Mouse (Mus musculus): Measurements from ENCODE around the gene Edc3.

The Edc3 gene

DNA sequence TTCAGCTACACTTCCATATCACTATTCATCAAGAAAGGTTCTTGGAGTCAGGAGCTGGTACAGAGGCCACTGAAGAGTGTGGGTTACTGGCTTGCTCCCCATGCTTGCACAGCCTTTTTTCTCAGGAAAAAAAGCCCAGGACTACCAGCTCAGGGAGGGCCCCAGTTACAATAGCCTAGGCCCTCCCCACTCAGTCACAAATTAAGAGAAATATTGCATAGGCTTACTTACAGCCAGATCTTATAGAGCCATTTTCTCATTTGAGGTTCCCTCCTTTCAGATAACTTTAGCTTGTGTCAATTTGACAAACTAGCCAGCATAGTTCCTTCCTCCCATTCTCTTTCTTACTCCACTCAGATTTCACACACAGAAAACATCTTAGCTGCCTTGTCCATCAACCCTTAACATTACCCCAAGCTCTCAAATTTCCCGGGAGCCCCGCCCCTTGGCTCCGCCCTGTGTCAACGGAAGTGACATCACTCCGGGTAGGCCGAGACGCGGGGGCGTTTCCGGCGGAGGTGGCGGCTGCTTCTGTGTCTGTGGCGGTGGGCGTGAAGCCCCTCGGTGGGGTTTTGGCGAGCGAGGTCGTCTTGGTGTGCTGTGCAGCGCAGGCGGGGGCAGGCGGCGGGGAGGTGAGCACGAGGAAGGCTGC, at the start of gene Edc3:
Gene Edc3 (plus strand): TSS at position 473 of the 652 bp plus-strand sequence.
- in situ Hi-C loops (cut with MboI) = no loop called here

DNA sequence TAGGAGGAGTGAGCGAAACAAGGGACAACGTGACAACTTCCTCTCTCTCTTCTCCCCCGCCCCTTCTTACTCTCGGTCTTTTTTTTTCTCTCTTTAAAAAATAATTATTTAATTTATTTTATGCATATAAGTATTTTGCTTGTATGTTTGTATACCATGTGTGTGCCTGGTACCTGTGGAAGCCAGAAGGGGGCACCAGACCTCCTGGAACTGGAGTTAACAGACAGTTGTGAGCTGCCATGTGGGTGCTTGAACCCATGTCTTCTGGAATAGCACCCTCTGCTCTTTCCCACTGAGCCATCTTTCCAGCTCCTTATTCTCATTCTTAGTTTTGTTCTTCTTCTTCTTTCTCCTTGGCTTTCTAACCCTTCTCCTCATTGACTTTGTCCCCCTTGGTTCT, 49.4 kb upstream of the Edc3 start:
- in situ Hi-C loops (cut with MboI) = loop anchor here (10.0 kb wide), 1 partner anchor 134 kb away; the partner anchor contains the start of gene Cox5a

DNA sequence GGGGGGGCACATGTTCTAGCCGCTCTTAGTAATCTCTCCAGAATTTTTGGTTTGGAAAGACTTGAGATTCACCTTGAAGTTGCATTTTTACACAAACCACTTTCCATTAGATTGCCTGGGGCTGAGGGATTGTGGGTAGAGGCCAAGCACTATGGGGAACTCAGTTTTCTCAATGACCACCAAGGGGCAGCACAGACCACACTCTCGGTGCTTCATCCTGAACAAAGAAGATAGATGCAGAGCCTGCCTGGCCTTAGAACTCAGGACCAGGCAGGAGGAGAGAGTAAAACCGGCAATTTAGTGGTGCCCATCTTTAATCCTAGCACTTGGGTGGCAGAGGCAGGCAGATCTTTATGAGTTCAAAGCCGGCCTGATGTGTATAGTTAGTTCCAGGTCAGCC, 48.6 kb upstream of the Edc3 start:
- in situ Hi-C loops (cut with MboI) = loop anchor here (10.0 kb wide), 1 partner anchor 135 kb away; the partner anchor contains the start of gene Cox5a

DNA sequence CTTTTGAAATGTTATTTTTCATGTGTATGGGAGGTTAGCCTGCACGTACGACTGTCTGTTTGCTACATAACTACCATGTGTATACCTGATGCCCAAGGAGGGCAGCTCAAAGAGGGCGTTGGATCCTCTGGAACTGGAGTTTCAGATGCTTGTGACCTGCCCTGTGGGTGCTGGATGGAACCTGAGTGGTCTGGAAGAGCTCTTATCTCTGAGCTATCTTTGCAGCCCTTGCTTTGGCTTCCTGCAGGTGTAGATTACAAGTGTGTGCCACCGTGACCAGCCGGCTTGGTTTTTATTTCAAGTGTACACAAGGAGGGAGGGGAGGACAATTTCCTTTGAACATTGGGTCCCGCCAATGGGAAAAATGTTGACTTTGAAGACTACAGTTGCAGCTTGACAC, 47.8 kb upstream of the Edc3 start:
- in situ Hi-C loops (cut with MboI) = no loop called here

DNA sequence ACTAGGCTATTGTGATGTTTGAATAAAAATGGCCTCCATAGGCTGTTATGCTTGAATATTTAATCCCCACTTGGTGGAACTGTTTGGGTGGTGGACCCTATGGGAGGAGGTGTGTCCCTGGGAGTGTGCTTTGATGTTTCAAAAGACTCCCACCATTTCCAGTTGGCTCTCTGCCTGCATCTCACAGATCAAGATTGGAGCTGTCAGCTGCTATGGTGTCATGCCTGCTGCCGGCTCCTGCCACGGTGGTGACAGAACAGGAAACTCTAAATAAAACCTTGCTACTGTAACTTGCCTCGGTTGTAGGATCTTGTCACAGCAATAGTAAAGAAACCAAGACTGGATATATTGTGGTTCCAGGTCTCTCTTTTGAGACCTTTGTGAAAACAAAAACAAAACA, 46.8 kb upstream of the Edc3 start:
- in situ Hi-C loops (cut with MboI) = no loop called here

DNA sequence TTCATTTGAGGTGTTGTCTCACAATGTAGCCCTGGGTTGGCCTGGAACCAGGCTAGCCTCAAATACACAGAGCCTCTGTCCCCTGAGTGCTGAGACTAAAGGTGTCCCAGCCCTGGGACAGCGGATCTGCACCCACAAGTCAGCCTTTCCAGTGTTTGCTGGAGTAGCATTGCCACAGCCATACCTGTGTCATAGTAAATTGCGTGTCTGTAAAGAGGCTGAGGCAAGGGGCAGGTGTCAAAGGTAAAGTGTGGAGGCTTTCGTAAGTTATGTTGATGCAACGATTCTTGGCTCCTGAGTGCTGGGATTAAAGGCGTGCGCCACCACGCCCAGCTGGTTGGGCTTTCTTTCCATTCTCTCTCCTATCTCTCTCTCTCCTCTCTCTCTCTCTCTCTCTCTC, 43.7 kb upstream of the Edc3 start:
- in situ Hi-C loops (cut with MboI) = no loop called here

DNA sequence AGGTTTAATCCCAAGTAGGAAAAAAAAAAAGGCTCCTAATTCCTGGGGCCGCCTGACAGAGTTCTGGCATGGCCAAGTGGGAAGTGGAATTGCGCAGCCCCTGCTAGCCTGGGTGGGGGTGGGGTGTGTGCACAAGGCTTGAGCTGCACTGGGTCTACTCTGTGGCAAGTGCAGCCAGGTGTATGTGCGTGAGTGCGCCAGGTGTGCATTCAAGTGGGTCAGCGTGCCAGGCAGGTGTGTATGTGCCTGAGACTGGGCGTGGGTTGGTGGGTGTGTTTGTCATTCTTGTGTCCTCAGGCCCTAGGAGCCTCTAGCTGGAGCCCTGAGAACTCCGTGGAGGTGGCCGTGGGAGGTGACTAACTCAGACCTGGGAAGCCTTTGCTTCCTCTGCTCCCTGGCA, 41.8 kb upstream of the Edc3 start:
- in situ Hi-C loops (cut with MboI) = no loop called here

DNA sequence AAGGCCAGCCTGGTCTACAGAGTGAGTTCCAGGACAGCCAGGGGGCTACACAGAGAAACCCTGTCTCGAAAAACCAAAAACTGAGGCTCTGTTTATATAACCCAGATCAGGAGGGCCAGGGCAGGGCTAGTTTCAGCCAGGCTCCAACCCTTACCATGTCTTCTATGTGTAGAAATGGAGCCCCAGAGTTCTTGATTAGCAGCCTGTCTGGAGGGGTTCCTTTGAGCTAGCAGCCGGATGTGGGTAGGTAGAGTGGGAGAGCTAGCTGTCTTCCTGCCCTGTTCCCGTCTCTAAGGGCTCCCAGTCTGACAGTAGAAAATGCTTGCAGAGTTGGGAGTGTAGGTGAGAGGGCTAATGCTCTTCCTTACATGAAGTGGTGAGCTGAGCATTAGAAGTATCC, 41.2 kb upstream of the Edc3 start:
- in situ Hi-C loops (cut with MboI) = no loop called here

DNA sequence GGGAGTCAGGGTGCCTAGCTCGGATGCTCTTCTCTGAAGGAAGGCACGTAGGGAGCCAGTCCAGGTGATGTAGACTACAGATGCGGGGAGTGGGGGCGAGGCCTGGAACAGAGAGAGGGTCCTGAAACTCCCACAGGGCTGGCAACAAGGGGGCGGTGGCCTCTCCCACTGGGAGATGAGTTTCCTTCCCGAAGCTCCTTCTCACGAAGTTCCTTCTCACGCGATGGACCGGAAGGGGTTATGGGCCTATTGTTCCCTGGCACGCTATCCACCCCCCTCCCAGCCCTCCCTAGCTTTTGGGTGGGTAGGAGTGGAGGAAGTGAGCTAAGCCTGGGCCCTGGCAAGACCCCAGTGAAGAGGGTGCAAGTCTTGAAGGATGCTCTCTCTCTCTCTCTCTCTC, 40.5 kb upstream of the Edc3 start:
- in situ Hi-C loops (cut with MboI) = no loop called here

DNA sequence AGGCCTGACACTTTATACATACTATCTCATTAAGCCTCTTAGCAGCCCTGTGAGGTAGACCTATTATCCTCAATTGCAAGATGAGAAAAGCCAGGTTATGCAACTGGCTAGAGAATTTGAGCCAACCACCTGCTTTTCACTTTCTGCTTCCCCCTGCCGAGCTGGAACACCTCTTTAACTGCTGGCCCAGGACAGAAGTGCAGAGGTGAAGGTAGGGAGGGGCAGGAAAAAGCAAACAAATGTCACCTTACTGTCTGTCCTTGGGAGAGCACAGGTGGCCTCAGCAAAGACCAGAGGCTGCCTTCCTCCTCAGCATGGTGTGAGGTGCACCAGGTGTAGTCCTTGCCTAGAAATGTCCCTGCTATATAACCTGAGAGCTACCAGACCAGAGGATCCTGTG, 40.1 kb upstream of the Edc3 start:
- in situ Hi-C loops (cut with MboI) = no loop called here

DNA sequence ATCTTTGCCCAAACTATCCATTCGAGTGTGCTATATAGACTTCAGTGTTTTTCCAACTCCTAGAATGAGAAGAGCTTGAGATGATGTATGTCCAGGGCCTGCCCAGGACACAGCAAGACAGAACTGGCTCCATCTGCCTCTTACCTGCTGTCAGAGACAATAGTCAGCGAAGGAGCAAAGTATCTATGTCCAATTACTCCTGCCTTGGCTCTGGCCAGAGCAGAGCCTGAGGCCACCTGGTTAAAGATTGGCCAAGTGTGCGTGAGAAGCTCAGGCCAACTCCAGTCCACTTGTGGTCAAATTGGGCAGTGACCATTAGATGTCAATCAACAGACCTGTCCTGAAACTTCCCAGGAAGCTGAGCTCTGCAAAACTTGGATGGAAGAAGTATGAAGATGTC, 38.8 kb upstream of the Edc3 start:
- in situ Hi-C loops (cut with MboI) = no loop called here

DNA sequence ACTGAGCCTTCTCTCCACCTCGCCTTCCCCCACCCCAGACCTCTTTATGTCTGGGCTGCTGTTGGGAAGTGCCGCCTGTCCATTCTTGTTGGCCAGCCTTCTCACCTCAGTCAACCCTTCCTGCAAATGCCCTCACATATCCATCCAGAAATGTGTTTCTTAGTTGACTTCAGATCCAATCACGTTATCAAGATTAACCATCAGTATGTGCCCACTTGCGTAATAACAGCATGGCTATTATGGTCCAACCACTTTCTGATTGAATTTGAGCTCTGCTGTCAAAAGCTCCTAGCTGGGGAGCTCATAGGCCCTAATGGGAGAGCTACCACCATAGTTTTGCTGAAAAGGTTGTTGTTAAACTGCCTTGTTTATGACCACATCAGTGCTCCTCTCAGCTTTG, 37.3 kb upstream of the Edc3 start:
- in situ Hi-C loops (cut with MboI) = no loop called here

DNA sequence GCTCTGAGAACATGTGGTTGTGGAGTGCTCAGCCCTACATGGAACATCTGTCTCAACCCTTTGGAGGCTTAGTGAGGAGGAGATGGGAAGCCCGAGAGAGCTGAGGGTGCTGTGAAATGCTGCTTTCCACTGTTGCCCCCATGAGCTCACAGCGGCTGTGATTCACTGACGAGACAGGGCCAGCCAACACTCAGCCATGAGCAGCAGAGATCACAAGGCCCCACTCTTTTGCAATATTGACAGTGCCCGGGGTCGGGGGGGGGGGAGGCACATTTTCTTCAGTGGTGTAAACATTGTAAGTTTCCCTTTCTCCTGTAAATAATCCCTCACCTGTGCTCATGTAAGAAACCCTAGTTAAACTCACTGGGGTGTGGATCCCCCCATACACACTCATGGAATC, 36.8 kb upstream of the Edc3 start:
- in situ Hi-C loops (cut with MboI) = no loop called here

DNA sequence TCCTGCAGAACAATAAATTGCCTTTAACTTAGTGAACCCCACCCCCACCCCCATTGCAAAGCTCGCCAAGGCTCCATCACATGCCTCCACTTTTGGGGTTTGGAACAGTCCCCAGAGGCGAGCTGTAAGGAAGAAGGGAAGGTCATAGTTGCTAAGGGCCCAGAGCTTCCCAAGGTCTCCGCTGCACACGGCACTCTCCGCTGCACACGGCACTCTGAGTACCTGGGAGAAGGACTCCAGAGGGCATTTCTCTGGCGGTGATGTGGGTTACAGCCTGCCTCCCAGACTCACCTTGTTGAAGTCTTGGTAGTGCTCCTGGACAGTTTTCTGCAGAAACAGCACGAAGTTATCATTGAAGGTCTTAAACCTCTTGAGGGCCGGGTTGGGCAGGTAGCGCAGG, 26.9 kb upstream of the Edc3 start:
- in situ Hi-C loops (cut with MboI) = no loop called here

DNA sequence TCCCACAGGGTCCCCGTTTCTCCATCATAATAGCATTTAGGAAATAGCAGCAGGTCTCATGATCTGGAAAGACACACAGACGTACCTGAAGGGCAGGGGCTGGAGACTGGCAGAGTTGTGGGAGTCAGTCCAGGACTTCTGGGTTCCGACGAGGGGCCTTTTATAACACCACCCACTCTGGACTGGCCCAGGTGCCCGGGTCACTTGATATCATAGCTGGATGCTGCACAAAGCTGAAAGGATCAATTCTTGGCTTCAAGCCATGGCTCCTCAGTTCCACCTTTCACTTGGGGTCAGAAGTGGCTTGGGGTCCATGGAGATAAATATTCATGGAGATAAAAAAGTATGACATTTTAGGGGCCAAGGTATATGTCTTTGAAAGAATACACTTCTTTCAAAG, 24.8 kb upstream of the Edc3 start, which contains the start of gene Cyp1a2:
Gene Cyp1a2 (minus strand): TSS at position 184 of the 400 bp plus-strand sequence.
- in situ Hi-C loops (cut with MboI) = no loop called here

DNA sequence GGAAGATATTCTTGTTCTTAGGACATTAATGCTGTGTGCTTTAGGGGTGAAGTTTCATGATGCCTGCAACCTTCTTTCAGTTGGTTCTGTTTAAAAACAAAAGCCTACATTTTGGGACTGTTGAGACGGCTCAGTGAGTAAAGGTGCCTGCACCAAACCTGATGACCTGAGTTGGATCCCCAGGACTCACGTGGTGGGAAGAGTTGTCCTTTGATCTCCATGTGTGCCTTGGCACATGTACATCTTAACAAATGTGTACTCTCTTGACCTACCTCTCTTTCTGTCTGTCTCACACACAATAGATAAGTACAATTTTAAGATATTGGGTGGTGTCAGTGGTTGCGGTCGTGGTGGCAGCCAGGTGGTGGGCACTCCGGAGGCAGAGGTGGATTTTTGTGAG, 22.3 kb upstream of the Edc3 start:
- in situ Hi-C loops (cut with MboI) = no loop called here

DNA sequence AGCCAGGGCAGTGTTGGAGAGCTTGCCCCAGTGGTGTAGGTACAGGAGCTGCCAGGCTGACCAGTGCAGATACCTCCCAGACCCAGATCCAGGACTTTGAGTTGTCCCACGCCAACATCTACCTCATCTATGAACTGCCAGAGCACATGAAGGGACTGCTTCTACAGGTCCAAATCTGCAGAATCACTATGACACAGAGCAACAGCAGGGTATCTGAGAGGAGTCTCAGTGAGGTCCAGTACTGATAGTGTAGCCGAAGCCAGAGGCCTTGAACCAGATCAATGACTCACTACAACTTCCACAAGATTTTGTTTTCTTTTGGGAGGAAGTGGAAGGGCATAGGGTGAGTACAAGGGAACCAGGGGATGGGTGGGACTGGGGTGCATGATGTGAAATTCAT, 20.6 kb upstream of the Edc3 start, which contains the start of gene Cyp1a1:
Gene Cyp1a1 (plus strand): TSS at position 178 of the 400 bp plus-strand sequence.
- in situ Hi-C loops (cut with MboI) = no loop called here

DNA sequence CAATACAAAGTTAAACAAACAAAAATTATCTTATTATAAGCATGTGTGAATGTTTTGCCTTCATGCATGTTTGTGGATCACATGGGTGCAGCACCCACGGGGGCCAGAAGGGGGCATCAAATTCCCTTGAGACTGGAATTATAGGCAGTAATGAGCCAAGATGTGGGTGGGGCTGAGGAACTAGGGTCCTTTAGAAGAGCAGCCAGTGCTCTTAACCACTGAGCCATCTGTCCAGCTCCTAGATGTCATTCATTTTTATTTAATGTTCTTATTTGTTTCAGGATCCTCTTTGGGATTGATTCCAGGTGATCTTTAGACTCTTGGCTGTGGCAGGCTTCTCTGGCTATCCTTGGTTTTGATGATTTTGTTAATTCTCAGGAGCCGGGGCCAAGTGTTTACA, 20.2 kb upstream of the Edc3 start:
- in situ Hi-C loops (cut with MboI) = no loop called here

DNA sequence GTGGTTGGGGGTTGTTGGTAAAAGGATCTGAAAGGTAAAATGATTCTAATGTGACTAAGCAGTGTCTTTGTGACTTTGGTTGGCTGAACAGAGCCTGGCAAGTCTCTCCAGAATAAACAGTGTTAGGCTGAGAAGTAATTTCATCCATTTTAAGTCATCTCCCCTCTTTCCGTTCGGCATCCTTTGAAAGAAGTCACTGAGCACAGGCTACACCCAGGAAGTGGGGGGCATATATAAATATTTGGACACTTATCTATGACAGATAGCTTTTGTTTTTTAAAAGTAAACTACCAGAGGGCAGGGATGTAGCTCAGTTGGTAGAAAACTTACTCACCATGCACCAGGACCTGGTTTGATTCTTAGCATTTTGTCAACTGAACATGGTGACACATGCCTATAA, 19.7 kb upstream of the Edc3 start:
- in situ Hi-C loops (cut with MboI) = no loop called here

DNA sequence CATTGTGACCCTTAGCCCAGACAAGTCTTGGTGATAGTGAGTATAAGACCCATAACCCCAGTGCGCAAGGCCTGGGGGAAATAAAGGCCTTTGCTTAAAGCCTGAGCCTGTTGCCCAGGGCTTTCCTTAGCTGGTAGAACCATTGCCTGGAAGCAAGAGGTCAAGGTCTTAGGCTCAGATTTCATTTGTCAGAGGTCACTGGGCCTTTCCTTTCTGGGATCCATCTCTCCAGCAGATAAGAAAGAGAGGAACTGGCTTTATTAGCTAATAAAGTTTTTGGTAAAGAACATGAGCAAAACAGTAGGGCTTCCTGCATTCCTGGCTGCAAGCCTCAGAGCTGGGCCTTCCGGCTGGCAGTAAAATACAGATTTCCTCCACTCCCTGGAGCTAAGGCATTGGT, 14.2 kb upstream of the Edc3 start:
- in situ Hi-C loops (cut with MboI) = no loop called here

DNA sequence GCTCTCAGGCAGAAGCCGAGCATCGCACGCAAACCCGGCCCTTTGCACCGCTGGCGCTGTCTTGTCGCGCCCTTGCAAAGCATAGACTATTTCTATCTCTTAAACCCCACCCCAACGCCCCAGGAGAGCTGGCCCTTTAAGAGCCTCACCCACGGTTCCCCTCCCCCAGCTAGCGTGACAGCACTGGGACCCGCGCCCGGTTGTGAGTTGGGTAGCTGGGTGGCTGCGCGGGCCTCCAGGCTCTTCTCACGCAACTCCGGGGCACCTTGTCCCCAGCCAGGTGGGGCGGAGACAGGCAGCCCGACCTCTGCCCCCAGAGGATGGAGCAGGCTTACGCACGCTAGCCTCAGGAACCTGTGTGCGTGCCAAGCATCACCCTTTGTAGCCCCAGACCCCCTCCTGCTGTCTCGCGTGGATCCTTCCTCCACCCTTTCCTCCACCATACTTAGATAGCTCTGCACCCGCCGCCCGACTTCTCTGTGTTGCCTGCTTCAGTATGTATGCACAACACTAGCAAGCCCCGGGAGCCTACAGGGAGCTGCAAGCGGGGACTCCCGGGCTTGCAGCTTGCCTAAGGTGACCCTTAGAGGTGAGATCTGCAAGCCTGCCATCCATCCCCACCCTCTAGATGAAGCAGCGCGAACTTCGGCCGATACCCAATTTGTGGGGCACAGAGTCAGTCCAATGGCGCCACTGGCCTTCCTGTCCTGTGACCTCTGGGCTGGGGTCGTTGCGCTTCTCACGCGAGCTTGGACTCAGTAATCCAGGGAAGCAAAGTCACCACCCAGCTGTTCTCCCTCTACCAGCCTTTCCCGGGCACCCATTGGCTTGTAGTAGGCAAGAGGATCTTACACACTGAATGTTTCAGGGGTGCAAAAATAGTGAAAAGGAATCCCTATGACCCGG, 11.7 kb upstream of the Edc3 start:
- in situ Hi-C loops (cut with MboI) = no loop called here

DNA sequence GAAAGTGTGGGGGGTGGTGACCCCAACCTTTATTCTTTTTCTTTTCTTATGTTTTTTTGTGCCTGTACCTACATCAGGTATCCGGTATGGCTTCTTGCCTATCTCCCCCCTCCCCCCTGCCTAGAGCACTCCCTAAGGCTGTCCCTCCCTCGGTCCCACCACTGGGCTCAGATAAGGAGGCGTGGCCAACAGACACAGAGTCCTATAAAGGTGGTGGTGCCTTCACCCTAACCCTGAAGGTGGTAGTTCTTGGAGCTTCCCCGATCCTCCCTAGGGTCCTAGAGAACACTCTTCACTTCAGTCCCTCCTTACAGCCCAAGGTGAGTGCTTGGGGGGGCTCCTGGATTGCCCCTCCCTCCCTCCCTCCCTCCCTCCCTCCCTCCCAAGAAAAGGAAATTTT, 11.0 kb upstream of the Edc3 start:
- in situ Hi-C loops (cut with MboI) = no loop called here

DNA sequence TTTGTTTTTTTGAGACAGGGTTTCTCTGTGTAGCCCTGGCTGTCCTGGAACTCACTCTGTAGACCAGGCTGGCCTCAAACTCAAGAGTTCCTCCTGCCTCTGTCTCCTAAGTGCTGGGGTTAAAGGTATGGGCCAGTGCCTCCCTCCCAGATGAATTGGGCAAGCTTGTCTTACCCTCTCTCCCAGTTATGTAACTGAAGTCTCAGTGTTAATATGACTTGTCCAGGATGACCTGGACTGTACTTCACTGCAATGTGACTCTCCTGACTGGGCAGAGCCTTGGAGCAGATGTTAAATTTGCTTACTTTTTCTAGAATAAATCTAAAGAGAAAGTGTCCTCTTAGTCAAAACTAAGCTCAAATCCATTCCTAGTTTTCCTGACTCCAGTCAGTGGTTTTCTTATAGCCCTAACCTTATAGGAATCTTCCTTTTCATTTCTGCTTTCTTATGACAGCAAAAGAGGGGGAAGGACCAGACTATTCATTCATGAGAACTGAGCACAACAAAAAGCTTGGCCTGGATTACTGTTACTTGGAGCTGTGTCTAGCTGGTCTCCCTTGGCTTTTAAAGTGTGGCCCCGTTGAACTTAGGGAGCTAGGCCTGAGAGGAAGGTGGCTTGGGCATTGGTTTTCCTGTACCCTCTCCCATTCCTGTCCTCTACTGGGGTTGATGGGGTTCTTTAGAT, 9.7 kb upstream of the Edc3 start:
- in situ Hi-C loops (cut with MboI) = no loop called here
